Mouse (Mus musculus): ENCODE data around the gene Gm20696. TPM values are rescaled to one million over a fixed set of nuclear protein-coding genes. Genes with fewer than 3 reads are reported as not detected.

Gm20696 gene
- total and polyA plus RNA-seq, 3 experiments = 0.59 TPM; not detected in 2

GRCm38 (mm10) chr6:99611866-99612265, 54.7 kb downstream of the Gm20696 start:
- Histone ChIP-seq H3K79me2 (replicated peaks; ENCODE audit: control insufficient read depth, extremely low read depth, insufficient read depth, poor library complexity, severe bottlenecking) (no peaks in the 10 kb centered on the region), H3K4me1 (ENCODE audit: control insufficient read depth in 1 of 2, insufficient read depth in 2 of 2) (peaks cover 0 to 15% of the 10 kb centered on the region in 2 experiments; a peak in 2 of 4 replicates), H3K9me3 (replicated peaks; ENCODE audit: low read length) (no peaks in the 10 kb centered on the region), H3K4me3 (replicated peaks in 1 of 3; ENCODE audit: low read depth in 2 of 3, low read length in 2 of 3, poor library complexity in 1 of 3) (no peak overlapping the region), H3K36me3 (replicated peaks in 1 of 2; ENCODE audit: control insufficient read depth in 1 of 2, insufficient read depth in 1 of 2, low read length in 1 of 2) (no peaks in the 10 kb centered on the region), H3K9ac (ENCODE audit: insufficient read depth, low read depth) (no peak overlapping the region), H3K27ac (ENCODE audit: insufficient read depth, low read depth) (no peak overlapping the region), H3K4me2 (ENCODE audit: insufficient read depth, low read depth, poor library complexity, severe bottlenecking) (no peak overlapping the region), H3K27me3 (replicated peaks) (no peaks in the 10 kb centered on the region)
- in situ Hi-C loops (cut with MboI; ENCODE audit: low pct_ligation_motif_present, low pct_unique_long_range_greater_than_20kb, low sequenced_read_pairs) = no loop called here
- TF ChIP-seq USF1 (IDR thresholded peaks at IDR 0.05; ENCODE audit: low read depth, low read length) = no peak
- TF ChIP-seq ZKSCAN1 (IDR thresholded peaks at IDR 0.05; ENCODE audit: borderline replicate concordance, low read depth, low read length) = no peak
- no peak for TF ChIP-seq ZNF384 (IDR thresholded peaks at IDR 0.05; ENCODE audit: low read depth, low read length)
- TF ChIP-seq TCF12 (IDR thresholded peaks at IDR 0.05; ENCODE audit: low read depth, low read length) = no peak
- no peak for TF ChIP-seq PAX5 (IDR thresholded peaks at IDR 0.05; ENCODE audit: low read length)
- peak; percentile 20; the same call in 1 of the 2 replicates for TF ChIP-seq SMC3 (IDR thresholded peaks at IDR 0.05; ENCODE audit: low read depth, low read length)
- TF ChIP-seq JUND (conservative IDR thresholded peaks at IDR 0.05; ENCODE audit: low read depth, low read length) = no peak
- TF ChIP-seq KAT2A (IDR thresholded peaks at IDR 0.05; ENCODE audit: insufficient replicate concordance, low read length) = no peak
- TF ChIP-seq MYC (IDR thresholded peaks at IDR 0.05; ENCODE audit: low read depth, low read length) = no peak
- peak; percentile 38 to 59; a peak in 3 of 4 replicates for TF ChIP-seq CTCF (conservative IDR thresholded peaks at IDR 0.05 in 1 of 2, IDR thresholded peaks at IDR 0.05 in 1 of 2; ENCODE audit: low read depth in 2 of 2, low read length in 2 of 2)
- no peak for TF ChIP-seq MXI1 (IDR thresholded peaks at IDR 0.05; ENCODE audit: low read depth, low read length)
- no peak for TF ChIP-seq CHD2 (IDR thresholded peaks at IDR 0.05; ENCODE audit: low read length)
- dilution Hi-C loops (cut with MboI; ENCODE audit: extremely low pct_ligation_motif_present, extremely low pct_unique_long_range_greater_than_20kb, low sequenced_read_pairs) = no loop called here
- DNase-seq (ENCODE audit: extremely low read depth) = peak; percentile 37

- in situ Hi-C loops (cut with MboI; ENCODE audit: low pct_ligation_motif_present, low pct_unique_long_range_greater_than_20kb, low sequenced_read_pairs) = no loop called here
- no peak overlapping the region for H3K27ac ChIP-seq (ENCODE audit: insufficient read depth, low read depth)
- no peaks in the 10 kb centered on the region for H3K36me3 ChIP-seq (replicated peaks in 1 of 2; ENCODE audit: control insufficient read depth in 1 of 2, insufficient read depth in 1 of 2, low read length in 1 of 2)
- peaks cover 0 to 15% of the 10 kb centered on the region in 2 experiments; a peak in 2 of 4 replicates for H3K4me1 ChIP-seq (ENCODE audit: control insufficient read depth in 1 of 2, insufficient read depth in 2 of 2)
- dilution Hi-C loops (cut with MboI; ENCODE audit: extremely low pct_ligation_motif_present, extremely low pct_unique_long_range_greater_than_20kb, low sequenced_read_pairs) = no loop called here
- H3K79me2 ChIP-seq (replicated peaks; ENCODE audit: control insufficient read depth, extremely low read depth, insufficient read depth, poor library complexity, severe bottlenecking) = no peaks in the 10 kb centered on the region
- no peak overlapping the region for H3K4me3 ChIP-seq (replicated peaks in 1 of 3; ENCODE audit: low read depth in 2 of 3, low read length in 2 of 3, poor library complexity in 1 of 3)
- H3K27me3 ChIP-seq (replicated peaks) = no peaks in the 10 kb centered on the region
- no peaks in the 10 kb centered on the region for H3K9me3 ChIP-seq (replicated peaks; ENCODE audit: low read length)
- peak overlapping the region; percentile 6 for H3K4me2 ChIP-seq (ENCODE audit: insufficient read depth, low read depth, poor library complexity, severe bottlenecking)
- H3K9ac ChIP-seq (ENCODE audit: insufficient read depth, low read depth) = no peak overlapping the region
- no peak; the same call in 1 of the 2 replicates for TF ChIP-seq ZNF384 (IDR thresholded peaks at IDR 0.05; ENCODE audit: low read depth, low read length)
- TF ChIP-seq CHD2 (IDR thresholded peaks at IDR 0.05; ENCODE audit: low read length) = no peak
- TF ChIP-seq CHD1 (IDR thresholded peaks at IDR 0.05; ENCODE audit: low read depth, low read length) = no peak
- TF ChIP-seq POLR2AphosphoS2 (IDR thresholded peaks at IDR 0.05; ENCODE audit: low read depth, low read length) = no peak
- no peak for TF ChIP-seq USF1 (IDR thresholded peaks at IDR 0.05; ENCODE audit: low read depth, low read length)
- no peak for TF ChIP-seq MAZ (IDR thresholded peaks at IDR 0.05; ENCODE audit: low read depth, low read length)
- no peak for TF ChIP-seq ZMIZ1 (IDR thresholded peaks at IDR 0.05; ENCODE audit: low read depth, low read length)
- TF ChIP-seq TBP (conservative IDR thresholded peaks at IDR 0.05; ENCODE audit: low read depth, low read length) = no peak
- TF ChIP-seq JUN (IDR thresholded peaks at IDR 0.05; ENCODE audit: insufficient read depth, low read depth, low read length) = no peak
- TF ChIP-seq SIN3A (IDR thresholded peaks at IDR 0.05; ENCODE audit: low read length) = no peak
- no peak for TF ChIP-seq EP300 (IDR thresholded peaks at IDR 0.05; ENCODE audit: low read length)
- no peak for TF ChIP-seq NELFE (IDR thresholded peaks at IDR 0.05; ENCODE audit: low read depth, low read length)
- no peak for TF ChIP-seq GABPA (IDR thresholded peaks at IDR 0.05; ENCODE audit: insufficient replicate concordance, low read depth, low read length)
- TF ChIP-seq MAFK (IDR thresholded peaks at IDR 0.05; ENCODE audit: insufficient replicate concordance, low read length) = no peak
- TF ChIP-seq MAX (IDR thresholded peaks at IDR 0.05; ENCODE audit: low read length) = no peak
- no peak for TF ChIP-seq USF2 (conservative IDR thresholded peaks at IDR 0.05; ENCODE audit: low read depth, low read length)
- TF ChIP-seq ZKSCAN1 (IDR thresholded peaks at IDR 0.05; ENCODE audit: borderline replicate concordance, low read depth, low read length) = no peak
- no peak for TF ChIP-seq NRF1 (IDR thresholded peaks at IDR 0.05; ENCODE audit: low read depth, low read length)
- peak; percentile 18 for DNase-seq (ENCODE audit: extremely low read depth)
Measured at GRCm38 (mm10) chr6:99610454-99611427, 55.9 kb downstream of the Gm20696 start.
